Mouse (Mus musculus) C2C12 (cell line): ENCODE measurements around the gene Cog4. TPM values are rescaled to one million over a fixed set of nuclear protein-coding genes. Genes with fewer than 3 reads are reported as not detected.
"Not testable (repeated sequence)": the region's sequence is repeated elsewhere in the genome, so short reads cannot be mapped to it uniquely, and the experiment has no call there.

Source experiments
- H3K27me3 ChIP-seq: one replicate; pipeline ENCODE4 v1.6.1; 2011; ENCODE audit not compliant: control insufficient read depth, insufficient read depth, insufficient read length
- H3K36me3 ChIP-seq: one replicate; pipeline ENCODE4 v1.6.1; 2011; ENCODE audit not compliant: control insufficient read depth, insufficient read depth
- H3K4me3 ChIP-seq: one replicate; pipeline ENCODE4 v1.5.1; 2011; ENCODE audit warnings: mild to moderate bottlenecking, control low read depth; ENCODE audit not compliant: poor library complexity, insufficient read depth, severe bottlenecking
- H3K79me2 ChIP-seq: one replicate; pipeline ENCODE4 v1.6.1; 2011; ENCODE audit not compliant: control insufficient read depth, insufficient read depth
- H3K79me3 ChIP-seq: one replicate; pipeline ENCODE4 v1.6.1; 2011; ENCODE audit warnings: low read depth, control low read depth
- H3ac ChIP-seq: one replicate; pipeline ENCODE3; 2011; ENCODE audit warnings: low read depth; ENCODE audit not compliant: control insufficient read depth, insufficient read length
- MAX ChIP-seq: IDR thresholded peaks from one replicate; pipeline ENCODE4 v1.6.1; 2011; ENCODE audit warnings: mild to moderate bottlenecking, control low read depth
- MYOD1 ChIP-seq: IDR thresholded peaks from one replicate; pipeline ENCODE4 v1.6.1; 2011; ENCODE audit warnings: low read depth; ENCODE audit not compliant: control insufficient read depth, insufficient read length
- MYOG ChIP-seq: IDR thresholded peaks from one replicate; pipeline ENCODE4 v1.6.1; 2011; ENCODE audit not compliant: control insufficient read depth, insufficient read length; ENCODE audit errors: extremely low read depth
- USF1 ChIP-seq: IDR thresholded peaks from one replicate; pipeline ENCODE4 v1.6.1; 2011; ENCODE audit warnings: low read depth, mild to moderate bottlenecking, control low read depth, moderate library complexity
- polyA plus RNA-seq: library from polyadenylated mRNA; unstranded; fragments of >200 nt; fragmentation: generic; extraction: Trizol; gene quantifications from one replicate; pipeline ENCODE4 v1.2.1, GENCODE M21; 2012; ENCODE audit warnings: missing spikeins

Gene Cog4
- polyA plus RNA-seq, 1 experiment: 36.9 TPM

GRCm38 (mm10) chr8:110929066-110929465 lies 82.7 kb downstream of the Cog4 start:
- no peaks in the 10 kb centered on the region for H3K27me3 ChIP-seq
- H3ac ChIP-seq: no peak overlapping the region
- peaks cover 13% of the 10 kb centered on the region for H3K79me3 ChIP-seq
- peak; percentile 32 for TF ChIP-seq MYOD1
- no peak for TF ChIP-seq MAX
- peaks cover 86% of the 10 kb centered on the region for H3K79me2 ChIP-seq
- H3K36me3 ChIP-seq: no peaks in the 10 kb centered on the region
- no peak overlapping the region for H3K4me3 ChIP-seq

GRCm38 (mm10) chr8:110929672-110930071 lies 83.3 kb downstream of the Cog4 start:
- H3K79me3 ChIP-seq, H3K36me3 ChIP-seq, H3K4me3 ChIP-seq, H3ac ChIP-seq, H3K27me3 ChIP-seq: not testable (repeated sequence)
- peaks cover 84% of the 10 kb centered on the region for H3K79me2 ChIP-seq

GRCm38 (mm10) chr8:110931176-110931939 lies 85.0 kb downstream of the Cog4 start:
- H3K79me2 ChIP-seq: peaks cover 86% of the 10 kb centered on the region
- no peaks in the 10 kb centered on the region for H3K27me3 ChIP-seq
- H3K4me3 ChIP-seq: no peak overlapping the region
- H3K36me3 ChIP-seq: no peaks in the 10 kb centered on the region
- H3ac ChIP-seq: peak overlapping the region; percentile 12
- H3K79me3 ChIP-seq: peaks cover 9% of the 10 kb centered on the region
- no peak for TF ChIP-seq USF1
- TF ChIP-seq MYOD1: peak; percentile 32
- no peak for TF ChIP-seq MYOG

Other genes with a start within 250 kb of the Cog4 start
- 22.2 TPM for gene Vac14, start 228.0 kb upstream of the Cog4 start, polyA plus RNA-seq
- gene Mtss1l, start 125.1 kb upstream of the Cog4 start, polyA plus RNA-seq: 26.1 TPM
- 8.6 TPM for gene Il34, start 40.7 kb upstream of the Cog4 start, polyA plus RNA-seq
- gene Sf3b3, start 187 bp downstream of the Cog4 start, polyA plus RNA-seq: 91.8 TPM
- gene Fuk, start 55.9 kb downstream of the Cog4 start, polyA plus RNA-seq: 6.4 TPM
- 23.3 TPM for gene St3gal2, start 73.3 kb downstream of the Cog4 start, polyA plus RNA-seq
- gene Ddx19a, start 151.2 kb downstream of the Cog4 start, polyA plus RNA-seq: 44.0 TPM
- 5.6 TPM for gene Ddx19b, start 185.2 kb downstream of the Cog4 start, polyA plus RNA-seq
- gene Aars, start 186.5 kb downstream of the Cog4 start, polyA plus RNA-seq: 152 TPM
- 11.4 TPM for gene Exosc6, start 209.7 kb downstream of the Cog4 start, polyA plus RNA-seq
- gene Clec18a, start 245.8 kb downstream of the Cog4 start, polyA plus RNA-seq: not detected
- gene Pdpr, start 248.0 kb downstream of the Cog4 start, polyA plus RNA-seq: 5.2 TPM